Mouse (Mus musculus): ENCODE results near the gene Gm37240. TPM values are rescaled to one million over a fixed set of nuclear protein-coding genes. Genes with fewer than 3 reads are reported as not detected.

Gene Gm37240
- polyA plus RNA-seq, 1 experiment from 2014 or later, result 7.2 TPM

DNA sequence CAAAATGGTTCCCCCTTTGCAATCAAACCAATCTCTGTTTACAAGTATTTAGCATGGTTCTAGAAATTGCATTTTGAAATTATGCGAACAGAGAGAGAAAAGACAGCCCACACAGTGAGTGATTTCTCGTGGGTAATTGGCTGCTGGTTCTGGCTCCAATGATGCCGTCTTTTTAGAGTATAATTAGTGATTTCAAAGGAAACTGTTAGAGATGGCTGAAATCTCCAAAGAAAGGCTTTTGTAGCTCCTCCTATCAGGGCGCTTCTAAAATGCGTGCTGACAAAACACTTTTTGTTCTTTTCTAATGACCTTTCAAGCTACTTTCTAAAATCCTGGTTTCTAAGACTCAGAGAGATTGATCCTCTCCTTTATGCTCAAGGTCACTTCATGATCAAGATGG, 569.1 kb downstream of the Gm37240 start:
- no peak overlapping the region for H3K27ac ChIP-seq (replicated peaks)
- no peaks in the 10 kb centered on the region for H3K4me1 ChIP-seq
- H3K27me3 ChIP-seq (replicated peaks), result no peaks in the 10 kb centered on the region
- ATAC-seq (ENCODE audit: extremely low read depth, insufficient number of reproducible peaks, low FRiP score, low TSS enrichment), result no peak
- no peak overlapping the region for H3K9ac ChIP-seq
- 89% methylated on average over 5 of the region's 5 CpGs for WGBS
- no peak overlapping the region for H3K4me3 ChIP-seq
- no peak overlapping the region for H3K4me2 ChIP-seq
- H3K9me3 ChIP-seq, result no peaks in the 10 kb centered on the region
- no peaks in the 10 kb centered on the region for H3K36me3 ChIP-seq

DNA sequence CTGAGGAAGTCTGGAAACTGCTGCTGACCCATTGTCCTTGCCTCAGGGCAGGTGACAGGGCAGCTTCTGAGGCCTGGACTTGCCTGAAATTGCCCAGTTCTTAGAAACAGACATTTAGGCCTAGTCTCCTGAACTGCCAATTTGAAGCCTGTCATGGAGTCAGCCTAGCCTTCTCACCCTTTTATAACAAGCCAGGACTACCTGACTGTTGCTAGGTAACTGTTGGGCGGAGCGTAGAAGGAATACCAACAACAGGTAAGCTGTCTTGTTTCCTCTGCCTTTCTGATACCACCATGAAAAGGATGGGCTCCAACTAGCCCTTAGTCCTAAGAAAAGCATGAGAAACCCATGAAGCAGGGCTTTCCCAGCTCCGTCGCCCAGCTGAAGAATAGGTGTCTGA, 570.0 kb downstream of the Gm37240 start:
- no peak overlapping the region for H3K4me2 ChIP-seq
- no peak overlapping the region for H3K9ac ChIP-seq
- no peaks in the 10 kb centered on the region for H3K27me3 ChIP-seq (replicated peaks)
- no peak for ATAC-seq (ENCODE audit: extremely low read depth, insufficient number of reproducible peaks, low FRiP score, low TSS enrichment)
- WGBS, result 90% methylated on average over 4 of the region's 4 CpGs
- no peaks in the 10 kb centered on the region for H3K9me3 ChIP-seq
- no peaks in the 10 kb centered on the region for H3K36me3 ChIP-seq
- H3K27ac ChIP-seq (replicated peaks), result no peak overlapping the region
- no peaks in the 10 kb centered on the region for H3K4me1 ChIP-seq
- H3K4me3 ChIP-seq, result no peak overlapping the region

DNA sequence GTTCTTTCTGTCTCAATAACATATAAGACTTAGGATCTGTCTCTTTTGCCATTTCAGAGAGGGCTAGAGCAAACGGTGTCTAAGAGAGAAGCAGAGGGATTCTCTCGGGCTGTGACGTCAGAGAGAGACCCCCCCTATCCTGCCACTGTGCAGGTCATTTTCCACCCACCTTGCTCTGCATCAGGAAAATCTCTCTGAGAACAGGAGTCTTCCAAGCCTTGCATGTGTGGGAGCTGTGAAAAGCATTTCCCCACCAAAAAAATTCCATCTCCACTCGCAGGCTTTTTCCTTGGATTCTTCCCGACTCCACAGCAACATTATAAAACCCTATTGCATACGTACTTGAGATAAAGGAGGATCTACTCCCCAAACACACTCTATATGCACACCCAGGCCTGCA, 572.4 kb downstream of the Gm37240 start:
- peaks cover 7% of the 10 kb centered on the region; the same call in 1 of the 2 replicates for H3K4me1 ChIP-seq
- H3K36me3 ChIP-seq, result no peaks in the 10 kb centered on the region
- 77% methylated on average over 6 of the region's 6 CpGs for WGBS
- no peak overlapping the region for H3K9ac ChIP-seq
- no peaks in the 10 kb centered on the region for H3K9me3 ChIP-seq
- no peak overlapping the region for H3K4me3 ChIP-seq
- no peak overlapping the region for H3K27ac ChIP-seq (replicated peaks)
- no peak for ATAC-seq (ENCODE audit: extremely low read depth, insufficient number of reproducible peaks, low FRiP score, low TSS enrichment)
- no peak overlapping the region for H3K4me2 ChIP-seq
- no peaks in the 10 kb centered on the region for H3K27me3 ChIP-seq (replicated peaks)

DNA sequence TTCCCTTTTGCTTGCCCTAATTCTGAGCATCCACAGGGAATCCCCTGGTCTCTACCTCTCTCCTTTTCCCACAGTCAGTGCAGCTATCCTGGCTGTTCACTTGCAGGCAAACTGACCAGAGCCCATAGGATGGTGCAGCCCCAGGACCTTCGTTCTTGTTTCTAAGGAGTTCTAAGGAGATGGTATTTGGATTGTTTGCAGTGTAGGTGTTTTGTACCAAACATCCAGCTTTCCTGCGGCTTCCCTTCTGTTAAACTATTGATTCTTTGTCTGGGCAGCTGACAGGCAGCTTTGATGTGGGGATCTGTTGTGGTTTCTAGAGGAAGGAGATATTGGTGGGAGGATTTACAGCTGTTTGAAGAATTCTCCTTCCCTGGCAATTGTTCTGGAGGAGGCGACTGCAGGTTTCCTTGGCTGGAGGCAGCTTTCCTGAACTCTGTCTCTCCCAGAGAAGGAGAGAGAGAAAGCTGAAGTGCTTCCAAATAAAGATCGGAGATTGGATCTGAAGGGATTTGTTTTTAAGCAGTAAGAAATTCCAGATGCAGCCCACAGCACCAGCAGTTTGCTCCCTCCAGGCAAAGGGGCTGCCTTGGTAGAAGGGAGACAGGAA, 573.6 kb downstream of the Gm37240 start:
- no peaks in the 10 kb centered on the region for H3K27me3 ChIP-seq (replicated peaks)
- no peak overlapping the region for H3K27ac ChIP-seq (replicated peaks)
- H3K4me3 ChIP-seq, result no peak overlapping the region
- H3K9ac ChIP-seq, result peak overlapping the region; percentile 16; the same call in 1 of the 2 replicates
- WGBS, result 38% methylated on average over 4 of the region's 4 CpGs
- H3K9me3 ChIP-seq, result no peaks in the 10 kb centered on the region
- no peak overlapping the region for H3K4me2 ChIP-seq
- peaks cover 7% of the 10 kb centered on the region; the same call in 1 of the 2 replicates for H3K4me1 ChIP-seq
- no peaks in the 10 kb centered on the region for H3K36me3 ChIP-seq
- no peak for ATAC-seq (ENCODE audit: extremely low read depth, insufficient number of reproducible peaks, low FRiP score, low TSS enrichment)

DNA sequence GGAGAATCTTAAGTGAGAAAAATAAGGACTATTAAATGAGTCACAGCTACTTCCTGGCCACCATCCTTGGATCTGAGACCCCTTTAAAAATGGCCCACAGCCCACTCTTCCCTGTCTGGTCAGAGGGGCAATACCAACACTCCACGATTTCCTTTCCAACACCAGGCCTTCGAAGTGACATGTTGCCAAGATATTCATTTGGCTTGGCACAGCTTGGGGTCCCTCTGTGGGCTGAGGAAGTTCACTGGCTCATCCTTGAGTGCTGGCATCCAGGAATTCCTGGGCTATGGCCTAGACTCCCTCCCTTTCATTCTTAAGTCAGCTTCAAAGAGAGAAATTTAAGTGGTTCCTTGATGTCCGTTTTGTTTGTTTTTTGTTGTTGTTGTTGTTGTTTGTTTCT, 576.1 kb downstream of the Gm37240 start:
- H3K36me3 ChIP-seq, result no peaks in the 10 kb centered on the region
- H3K9ac ChIP-seq, result no peak overlapping the region
- ATAC-seq (ENCODE audit: extremely low read depth, insufficient number of reproducible peaks, low FRiP score, low TSS enrichment), result no peak
- 66% methylated on average over 3 of the region's 3 CpGs for WGBS
- H3K4me1 ChIP-seq, result peaks cover 7% of the 10 kb centered on the region; the same call in 1 of the 2 replicates
- no peak overlapping the region for H3K27ac ChIP-seq (replicated peaks)
- no peak overlapping the region for H3K4me3 ChIP-seq
- H3K27me3 ChIP-seq (replicated peaks), result no peaks in the 10 kb centered on the region
- no peaks in the 10 kb centered on the region for H3K9me3 ChIP-seq
- H3K4me2 ChIP-seq, result no peak overlapping the region

DNA sequence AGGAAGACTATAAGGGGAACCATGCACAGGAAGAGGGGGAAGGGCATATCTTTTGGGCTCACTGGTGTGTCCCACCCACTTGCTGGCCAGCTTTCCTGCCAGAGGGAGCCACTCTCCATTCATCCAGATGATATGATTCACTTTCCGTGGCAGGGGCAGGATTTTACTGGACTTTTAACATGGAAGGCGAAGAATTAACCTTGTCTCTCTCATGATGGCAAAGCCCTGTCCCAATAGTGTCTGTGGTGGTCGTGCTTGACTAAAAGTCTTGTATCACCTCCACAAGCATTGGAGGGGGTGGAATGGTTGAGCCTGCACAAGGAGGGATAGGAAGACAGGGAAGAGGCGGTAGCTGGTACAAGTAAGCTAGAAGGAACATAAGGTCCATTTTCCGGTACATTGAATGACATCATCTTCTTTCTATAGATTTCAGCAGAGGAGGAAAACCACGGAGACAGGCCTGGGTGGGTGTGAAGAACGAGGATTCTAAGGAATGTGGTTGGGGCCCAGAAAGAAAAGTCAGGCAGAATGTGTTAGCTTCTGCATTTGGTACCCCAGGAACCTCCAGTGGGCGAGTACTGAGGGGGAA, 576.8 kb downstream of the Gm37240 start:
- no peak overlapping the region for H3K4me2 ChIP-seq
- no peak overlapping the region for H3K9ac ChIP-seq
- no peaks in the 10 kb centered on the region for H3K27me3 ChIP-seq (replicated peaks)
- no peaks in the 10 kb centered on the region for H3K9me3 ChIP-seq
- H3K4me1 ChIP-seq, result peaks cover 7% of the 10 kb centered on the region; the same call in 1 of the 2 replicates
- ATAC-seq (ENCODE audit: extremely low read depth, insufficient number of reproducible peaks, low FRiP score, low TSS enrichment), result no peak
- H3K36me3 ChIP-seq, result no peaks in the 10 kb centered on the region
- 48% methylated on average over 8 of the region's 8 CpGs for whole genome bisulfite sequencing
- H3K27ac ChIP-seq (replicated peaks), result no peak overlapping the region
- H3K4me3 ChIP-seq, result no peak overlapping the region

DNA sequence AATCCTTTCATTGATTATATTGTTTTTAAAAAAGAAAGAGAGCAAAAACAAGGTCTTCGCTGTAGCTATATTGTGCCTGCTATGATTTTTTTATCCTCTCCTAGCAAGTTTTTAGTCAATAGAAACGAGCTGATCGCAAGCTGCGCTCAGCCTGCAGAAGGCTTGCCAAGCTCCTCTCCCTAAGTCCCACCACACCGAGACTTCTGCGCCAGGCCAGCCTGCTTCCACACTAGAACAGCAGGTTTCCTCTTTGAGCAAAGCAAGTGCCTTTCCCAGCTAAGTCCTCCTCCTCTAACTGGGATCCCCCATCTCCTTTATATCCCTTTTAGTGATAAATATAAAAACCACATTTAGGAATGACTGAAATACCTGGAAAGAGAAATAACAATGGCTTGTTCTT, 578.1 kb downstream of the Gm37240 start:
- no peak overlapping the region for H3K4me2 ChIP-seq
- H3K27ac ChIP-seq (replicated peaks), result no peak overlapping the region
- ATAC-seq (ENCODE audit: extremely low read depth, insufficient number of reproducible peaks, low FRiP score, low TSS enrichment), result no peak
- H3K27me3 ChIP-seq (replicated peaks), result no peaks in the 10 kb centered on the region
- peaks cover 7% of the 10 kb centered on the region; the same call in 1 of the 2 replicates for H3K4me1 ChIP-seq
- H3K9me3 ChIP-seq, result no peaks in the 10 kb centered on the region
- no peak overlapping the region for H3K4me3 ChIP-seq
- H3K36me3 ChIP-seq, result no peaks in the 10 kb centered on the region
- no peak overlapping the region for H3K9ac ChIP-seq
- 89% methylated on average over 6 of the region's 6 CpGs for WGBS

DNA sequence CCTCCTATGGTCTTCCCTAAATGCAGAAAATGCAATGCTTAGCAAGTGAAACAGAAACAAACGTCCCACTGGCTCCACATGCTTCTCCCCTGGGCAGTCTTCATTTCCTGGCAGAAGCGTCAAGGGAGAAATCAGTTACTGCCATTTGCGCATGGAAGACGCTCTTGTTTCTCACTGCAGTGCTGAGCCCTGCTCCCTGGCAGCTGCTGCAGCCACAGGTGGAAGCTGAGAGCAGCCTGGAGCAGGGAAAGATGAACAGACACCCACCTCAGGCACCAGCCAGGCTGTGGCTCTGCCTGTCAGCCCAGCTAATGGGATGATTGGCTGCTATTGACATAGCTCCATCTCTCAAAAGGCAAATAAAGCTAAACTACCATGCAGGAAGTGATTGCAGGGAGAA, 578.6 kb downstream of the Gm37240 start:
- Histone ChIP-seq H3K9me3 (no peaks in the 10 kb centered on the region), H3K9ac (no peak overlapping the region), H3K27ac (replicated peaks) (no peak overlapping the region), H3K4me2 (no peak overlapping the region), H3K4me3 (no peak overlapping the region), H3K27me3 (replicated peaks) (no peaks in the 10 kb centered on the region), H3K4me1 (peaks cover 7% of the 10 kb centered on the region; the same call in 1 of the 2 replicates), H3K36me3 (no peaks in the 10 kb centered on the region)
- 74% methylated on average over 4 of the region's 4 CpGs for WGBS
- no peak for ATAC-seq (ENCODE audit: extremely low read depth, insufficient number of reproducible peaks, low FRiP score, low TSS enrichment)

DNA sequence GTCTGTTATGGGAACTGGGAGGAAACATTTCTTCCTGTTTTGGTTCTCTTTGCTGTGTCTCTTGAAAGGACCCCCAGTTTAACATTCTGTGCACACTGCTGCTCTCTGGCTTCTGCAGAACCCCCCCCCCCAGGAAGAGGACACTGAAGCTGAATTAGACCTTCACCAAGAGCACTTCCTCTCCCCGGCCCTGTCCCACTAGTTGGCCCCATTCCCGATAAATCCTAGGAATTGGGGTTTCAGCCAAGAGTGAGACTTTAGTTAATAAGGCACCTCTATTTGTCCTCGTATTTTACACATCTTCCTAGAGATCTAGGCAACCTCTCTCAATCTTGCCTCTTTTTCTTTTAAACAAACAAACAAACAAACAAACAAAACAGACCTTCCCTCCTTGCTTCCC, 585.5 kb downstream of the Gm37240 start:
- H3K36me3 ChIP-seq, result no peaks in the 10 kb centered on the region
- H3K4me1 ChIP-seq, result no peaks in the 10 kb centered on the region
- no peak overlapping the region for H3K9ac ChIP-seq
- H3K27me3 ChIP-seq (replicated peaks), result no peaks in the 10 kb centered on the region
- ATAC-seq (ENCODE audit: extremely low read depth, insufficient number of reproducible peaks, low FRiP score, low TSS enrichment), result no peak
- H3K4me3 ChIP-seq, result no peak overlapping the region
- no peak overlapping the region for H3K4me2 ChIP-seq
- H3K27ac ChIP-seq (replicated peaks), result no peak overlapping the region
- WGBS, result 65% methylated on average over 3 of the region's 3 CpGs
- H3K9me3 ChIP-seq, result 0 out of 2 replicates have a peak, but pooled peaks cover 1% of the 10 kb centered on the region

DNA sequence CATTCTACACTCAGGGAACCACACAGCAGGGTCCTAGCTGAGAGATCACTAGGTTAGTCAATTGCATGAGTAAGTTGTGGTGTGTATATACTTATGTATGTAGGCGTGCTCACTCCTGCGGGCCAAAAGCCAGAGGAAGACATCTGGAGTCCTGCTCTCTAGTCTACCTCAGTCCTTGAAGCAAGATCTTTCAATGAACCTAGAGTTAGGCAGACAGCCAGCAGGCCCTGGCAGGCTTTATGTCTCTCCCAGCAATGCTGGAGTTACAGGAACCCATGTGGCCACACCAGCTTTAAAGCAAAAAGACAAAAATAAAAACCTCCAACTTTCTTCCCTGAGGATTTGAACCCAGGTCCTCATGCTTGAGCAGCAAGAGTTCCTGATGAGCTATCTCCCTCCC, 586.0 kb downstream of the Gm37240 start:
- H3K4me1 ChIP-seq, result no peaks in the 10 kb centered on the region
- H3K4me3 ChIP-seq, result no peak overlapping the region
- H3K36me3 ChIP-seq, result no peaks in the 10 kb centered on the region
- H3K27me3 ChIP-seq (replicated peaks), result no peaks in the 10 kb centered on the region
- 83% methylated on average over 2 of the region's 2 CpGs for WGBS
- ATAC-seq (ENCODE audit: extremely low read depth, insufficient number of reproducible peaks, low FRiP score, low TSS enrichment), result no peak
- no peak overlapping the region for H3K9ac ChIP-seq
- H3K9me3 ChIP-seq, result 0 out of 2 replicates have a peak, but pooled peaks cover 4% of the 10 kb centered on the region
- no peak overlapping the region for H3K27ac ChIP-seq (replicated peaks)
- H3K4me2 ChIP-seq, result no peak overlapping the region

DNA sequence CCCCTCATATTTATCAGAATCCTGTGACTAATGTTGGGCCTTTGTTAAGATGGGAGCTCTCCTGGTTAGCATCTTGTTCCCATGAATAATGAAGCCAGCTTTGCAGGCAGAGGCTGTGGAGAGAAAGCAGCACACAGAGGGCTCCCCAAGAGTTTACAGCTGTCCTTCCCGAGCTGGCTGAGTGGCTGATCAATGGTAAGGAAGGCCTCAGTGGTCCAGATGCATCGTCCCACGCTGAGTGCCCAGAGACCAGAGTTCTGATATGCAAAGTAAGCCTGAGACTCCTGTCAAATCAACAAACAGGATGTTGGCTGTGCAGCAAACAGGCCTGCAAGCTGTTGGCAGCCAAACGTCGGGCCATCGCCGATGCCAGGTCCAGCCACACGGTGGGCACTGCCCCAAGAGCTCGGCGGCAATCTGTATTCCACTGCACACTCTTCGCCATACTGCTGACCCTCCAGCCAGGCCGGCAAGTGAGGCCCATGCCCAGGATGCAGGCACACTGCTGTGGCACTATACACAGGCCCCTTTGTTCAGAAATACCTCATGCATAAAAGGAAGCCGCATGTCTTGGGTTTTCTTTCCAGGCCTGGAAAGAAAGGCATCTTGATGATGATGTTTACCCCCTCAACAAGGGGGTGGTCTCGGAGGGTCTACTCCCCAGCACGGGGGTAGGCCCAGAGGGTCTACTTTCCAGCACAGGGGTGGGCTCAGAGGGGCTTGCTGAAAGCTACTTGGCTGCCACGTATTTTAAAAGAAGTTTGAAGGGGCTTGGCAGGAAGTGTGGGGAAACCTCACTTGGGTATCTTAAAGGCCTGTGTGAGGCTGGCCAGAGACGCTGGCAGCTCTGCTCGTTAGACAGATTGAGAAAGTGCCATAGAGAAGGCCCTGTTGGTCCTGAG, 587.4 kb downstream of the Gm37240 start:
- WGBS, result 74% methylated on average over 18 of the region's 18 CpGs
- no peak for ATAC-seq (ENCODE audit: extremely low read depth, insufficient number of reproducible peaks, low FRiP score, low TSS enrichment)
- H3K36me3 ChIP-seq, result no peaks in the 10 kb centered on the region
- H3K4me3 ChIP-seq, result no peak overlapping the region
- H3K4me1 ChIP-seq, result no peaks in the 10 kb centered on the region
- no peak overlapping the region for H3K27ac ChIP-seq (replicated peaks)
- no peaks in the 10 kb centered on the region for H3K27me3 ChIP-seq (replicated peaks)
- no peak overlapping the region for H3K4me2 ChIP-seq
- H3K9me3 ChIP-seq, result 0 out of 2 replicates have a peak, but pooled peaks cover 4% of the 10 kb centered on the region
- no peak overlapping the region for H3K9ac ChIP-seq
